Mouse (Mus musculus): Measurements from ENCODE around the gene Tmem107.

The Tmem107 gene

GRCm38 (mm10) chr11:69070590-69071222, at the start of gene Tmem107:
Gene Tmem107 (plus strand): TSS chr11:69070806.
- peak; percentile 91 to 92 for DNase-seq

GRCm38 (mm10) chr11:69026562-69026961, 44.0 kb upstream of the Tmem107 start:
- DNase-seq: no peak

- peak in 1 of 2 experiments; percentile 16 for DNase-seq
These were observed 41.8 kb upstream of the Tmem107 start for GRCm38 (mm10) chr11:69028805-69029204.

GRCm38 (mm10) chr11:69033552-69033951, 37.1 kb upstream of the Tmem107 start:
- no peak for DNase-seq

- DNase-seq: no peak
These were observed 36.0 kb upstream of the Tmem107 start for GRCm38 (mm10) chr11:69034585-69034984.

DNA sequence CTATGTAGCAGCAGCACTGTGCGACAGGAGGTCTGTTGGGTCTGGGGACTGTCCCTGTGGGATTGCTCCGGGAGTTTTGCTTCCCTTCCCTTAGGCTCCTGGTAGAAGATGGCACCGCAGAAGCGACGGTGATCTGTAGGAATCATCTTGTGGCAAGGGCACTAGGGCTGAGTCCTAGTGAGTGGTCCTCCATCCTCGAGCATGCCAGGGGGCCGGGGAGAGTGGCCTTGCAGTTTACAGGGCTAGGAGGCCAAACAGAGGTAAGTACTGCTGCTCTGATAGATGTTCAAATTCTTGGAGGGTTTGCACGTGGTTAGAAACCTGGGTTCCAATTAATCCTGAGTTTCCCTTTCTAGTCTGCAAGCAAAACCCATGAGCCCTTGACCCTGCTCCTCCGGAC, 35.2 kb upstream of the Tmem107 start:
- no peak for DNase-seq

DNA sequence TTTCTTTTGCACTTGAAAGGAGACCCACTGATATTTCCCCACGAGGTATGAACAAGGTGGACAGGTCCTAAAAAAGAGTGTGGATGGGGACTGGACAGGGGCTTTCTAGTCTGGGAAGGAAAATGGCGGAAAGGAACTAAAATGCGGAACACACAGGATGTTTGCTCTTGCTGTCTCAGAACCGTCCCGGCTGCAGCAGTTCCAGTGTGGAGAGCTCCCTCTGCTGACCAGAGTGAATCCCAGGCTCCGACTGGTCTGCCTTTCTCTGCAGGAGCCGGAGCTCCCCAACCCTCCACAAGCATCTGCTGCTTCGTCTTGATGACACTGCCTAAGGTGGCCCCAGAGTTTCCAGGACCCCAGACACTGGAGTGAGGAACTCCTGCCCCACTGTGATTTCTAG, 34.8 kb upstream of the Tmem107 start:
- DNase-seq: peak; percentile 75 to 76

GRCm38 (mm10) chr11:69036486-69037230, 33.9 kb upstream of the Tmem107 start:
- peak; percentile 92 to 93 for DNase-seq

- peak; percentile 87 to 90 for DNase-seq
These were observed 33.2 kb upstream of the Tmem107 start for GRCm38 (mm10) chr11:69037231-69038061.

DNA sequence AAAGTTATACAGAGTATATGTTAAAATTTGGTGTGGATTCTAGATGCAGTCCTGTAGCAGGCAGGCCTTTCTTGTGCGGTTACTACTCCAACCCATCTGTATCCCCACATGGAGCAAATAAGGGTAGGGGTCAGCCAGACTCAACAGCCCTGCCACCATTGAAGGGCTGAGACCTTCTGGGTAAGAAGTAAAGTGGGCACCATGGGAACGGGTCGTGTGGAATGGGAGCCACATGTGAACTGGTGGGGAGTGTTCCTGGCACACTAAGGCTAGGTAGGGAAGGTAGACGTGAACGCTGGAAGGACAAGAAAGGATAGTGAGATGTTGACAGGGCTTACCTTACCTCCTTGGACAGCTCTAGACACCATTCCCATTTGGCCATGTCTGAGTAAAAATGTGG, 32.4 kb upstream of the Tmem107 start:
- no peak for DNase-seq

GRCm38 (mm10) chr11:69045531-69046394, 24.8 kb upstream of the Tmem107 start, which contains the start of gene Aurkb:
Gene Aurkb (plus strand): TSS chr11:69045647.
- peak; percentile 85 for DNase-seq

GRCm38 (mm10) chr11:69046395-69046774, 24.2 kb upstream of the Tmem107 start:
- no peak for DNase-seq

GRCm38 (mm10) chr11:69047592-69047991, 23.0 kb upstream of the Tmem107 start:
- DNase-seq: no peak

GRCm38 (mm10) chr11:69048151-69048550, 22.5 kb upstream of the Tmem107 start:
- no peak for DNase-seq

GRCm38 (mm10) chr11:69050748-69051147, 19.9 kb upstream of the Tmem107 start:
- no peak for DNase-seq

- no peak for DNase-seq
These were observed 18.8 kb upstream of the Tmem107 start for GRCm38 (mm10) chr11:69051771-69052170.

DNA sequence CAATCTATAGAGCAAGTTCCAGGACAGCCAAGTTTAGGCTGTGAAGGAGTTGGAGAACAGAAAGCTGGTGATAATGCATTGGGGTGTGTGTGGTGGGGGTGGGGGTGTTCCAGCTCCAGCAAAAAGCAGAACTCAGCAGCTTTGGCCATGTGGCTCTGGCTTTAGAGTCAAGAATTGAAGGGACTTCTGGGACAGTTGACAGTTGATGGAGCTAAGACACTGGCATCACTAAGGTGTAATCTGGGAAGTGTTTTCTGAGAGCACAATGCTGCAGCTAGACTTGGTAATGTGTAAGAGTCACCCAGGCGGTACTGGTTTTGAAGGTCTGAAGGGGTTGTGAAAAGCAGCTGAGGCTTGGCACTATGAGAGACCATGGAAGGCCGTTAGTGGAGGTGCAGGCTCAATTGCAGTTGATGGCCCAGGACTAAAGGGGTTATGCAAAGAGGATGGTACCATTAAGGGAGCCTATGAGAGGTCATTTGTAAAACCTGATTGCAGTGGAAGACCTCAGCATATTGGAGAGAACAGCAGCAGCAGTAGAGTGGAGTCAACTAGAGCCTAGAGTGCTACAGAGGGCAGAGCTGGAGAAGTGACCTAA, 17.7 kb upstream of the Tmem107 start:
- no peak for DNase-seq

- DNase-seq: no peak
These were observed 16.8 kb upstream of the Tmem107 start for GRCm38 (mm10) chr11:69053848-69054247.

- no peak for DNase-seq
These were observed 12.3 kb upstream of the Tmem107 start for GRCm38 (mm10) chr11:69058265-69058664.

- no peak for DNase-seq
These were observed 11.8 kb upstream of the Tmem107 start for GRCm38 (mm10) chr11:69058729-69059356.

- peak; percentile 90 to 91 for DNase-seq
These were observed 11.1 kb upstream of the Tmem107 start, which contains the start of gene Borcs6 for GRCm38 (mm10) chr11:69059357-69059974. Gene Borcs6 (plus strand): TSS chr11:69059717.
